15 mouse cellular contexts compared by ENCODE assay signal in the genomic region with DNA sequence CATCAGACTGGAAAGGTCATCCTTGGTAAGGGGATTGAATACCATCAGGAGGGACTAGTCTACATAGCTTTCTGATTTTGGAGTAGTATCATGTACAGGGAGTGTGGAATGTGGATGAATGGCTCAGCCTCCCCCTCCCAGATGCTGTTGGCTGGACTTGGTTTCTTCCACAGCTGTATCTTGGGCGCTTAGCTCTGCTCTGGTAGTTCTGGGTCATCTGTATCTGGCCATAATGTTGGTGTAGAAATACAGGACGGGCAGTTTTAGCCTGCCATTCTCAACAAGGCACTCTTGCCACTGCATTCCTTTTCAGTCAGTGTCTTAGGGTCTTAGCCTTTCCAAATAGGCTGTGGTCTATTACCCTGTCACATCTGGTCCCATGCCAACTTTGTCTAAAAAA.
"Had no signal": no experiment of that assay in that cellular context is flagged by ENCODE, and none has a peak within 500 bp of the region (broad histone marks: within the 10 kb centered on the region; RNA-seq: fewer than 3 reads in every experiment).

No protein-coding gene starts in this region.

- H3K9ac ChIP-seq: limb, embryonic 13.5 days; liver, embryonic 14.5 days; neural tube, embryonic 15.5 days had no signal

- H3K4me2 ChIP-seq: limb, embryonic 13.5 days; neural tube, embryonic 15.5 days had no signal

- H3K27ac ChIP-seq: layer of hippocampus, adult 2 months; limb, embryonic 13.5 days; liver, embryonic 14.5 days; midbrain, embryonic 10.5 days; neural tube, embryonic 15.5 days had no signal

- H3K4me3 ChIP-seq: layer of hippocampus, adult 2 months; limb, embryonic 13.5 days; midbrain, embryonic 10.5 days; myocyte; neural tube, embryonic 15.5 days had no signal

- H3K9me3 ChIP-seq: limb, embryonic 13.5 days; midbrain, embryonic 10.5 days; neural tube, embryonic 15.5 days had no signal

- H3K27me3 ChIP-seq: limb, embryonic 13.5 days; neural tube, embryonic 15.5 days had no signal

- H3K36me3 ChIP-seq: neural tube, embryonic 15.5 days had no signal

- DNase-seq: kidney, adult 8-10 months; kidney, postnatal 10 days; kidney, postnatal 4 days; lung, adult 2 months; lung, postnatal 4 days; midbrain, embryonic 14.5 days; right cerebral cortex, adult 18-20 months; right cerebral cortex, postnatal 25 days; thymus, postnatal 36 days had no signal
